Mouse (Mus musculus): ENCODE results near the gene Actbl2. TPM values are rescaled to one million over a fixed set of nuclear protein-coding genes. Genes with fewer than 3 reads are reported as not detected.

Actbl2 gene
- total RNA-seq, 2 experiments from 2014 or later: not detected

GRCm38 (mm10) chr13:111268992-111269391 is 14.2 kb downstream of the Actbl2 start:
- intact Hi-C loops (cut with DNase I): no loop called here
- no peak for DNase-seq

- intact Hi-C loops (cut with DNase I): no loop called here
- DNase-seq: no peak
These were observed 15.0 kb downstream of the Actbl2 start for GRCm38 (mm10) chr13:111269789-111270335.

GRCm38 (mm10) chr13:111271868-111272267 is 17.1 kb downstream of the Actbl2 start:
- intact Hi-C loops (cut with DNase I): no loop called here
- no peak for DNase-seq

- peak in 1 of 2 experiments; percentile 21 for DNase-seq
- intact Hi-C loops (cut with DNase I): no loop called here
These were observed 31.9 kb downstream of the Actbl2 start for GRCm38 (mm10) chr13:111286461-111287385.

GRCm38 (mm10) chr13:111291161-111291957 is 36.5 kb downstream of the Actbl2 start:
- DNase-seq: no peak
- intact Hi-C loops (cut with DNase I): no loop called here

- intact Hi-C loops (cut with DNase I): no loop called here
- no peak for DNase-seq
These were observed 37.2 kb downstream of the Actbl2 start for GRCm38 (mm10) chr13:111291958-111292493.

GRCm38 (mm10) chr13:111293478-111293877 is 38.7 kb downstream of the Actbl2 start:
- intact Hi-C loops (cut with DNase I): no loop called here
- DNase-seq: no peak

- intact Hi-C loops (cut with DNase I): no loop called here
- no peak for DNase-seq
These were observed 40.2 kb downstream of the Actbl2 start for GRCm38 (mm10) chr13:111294965-111295494.

- DNase-seq: no peak
- intact Hi-C loops (cut with DNase I): no loop called here
These were observed 41.2 kb downstream of the Actbl2 start for GRCm38 (mm10) chr13:111296029-111296428.

GRCm38 (mm10) chr13:111297614-111298013 is 42.8 kb downstream of the Actbl2 start:
- intact Hi-C loops (cut with DNase I): no loop called here
- no peak for DNase-seq

GRCm38 (mm10) chr13:111299145-111299713 is 44.4 kb downstream of the Actbl2 start:
- intact Hi-C loops (cut with DNase I): no loop called here

GRCm38 (mm10) chr13:111300846-111301245 is 46.0 kb downstream of the Actbl2 start:
- no peak for DNase-seq
- intact Hi-C loops (cut with DNase I): no loop called here

More at GRCm38 (mm10) chr13:111299145-111299713, 44.4 kb downstream of the Actbl2 start:
- no peak for DNase-seq

- DNase-seq: no peak
- intact Hi-C loops (cut with DNase I): no loop called here
These were observed 46.6 kb downstream of the Actbl2 start for GRCm38 (mm10) chr13:111301431-111301830.

GRCm38 (mm10) chr13:111304194-111304593 is 49.4 kb downstream of the Actbl2 start:
- intact Hi-C loops (cut with DNase I): no loop called here
- DNase-seq: no peak

GRCm38 (mm10) chr13:111304736-111305135 is 49.9 kb downstream of the Actbl2 start:
- intact Hi-C loops (cut with DNase I): no loop called here
- no peak for DNase-seq

Other genes starting within 250 kb of the Actbl2 start
- 10 to 100 TPM; 39.9 to 45.1 TPM for gene Gpbp1, start 235.1 kb downstream of the Actbl2 start, total RNA-seq (2021)

All from gastrocnemius, postnatal 36 days (tissue).